Mouse (Mus musculus) embryonic facial prominence, embryonic 15.5 days (tissue): Measurements from ENCODE around the gene Myo18b. TPM values are rescaled to one million over a fixed set of nuclear protein-coding genes. Genes with fewer than 3 reads are reported as not detected.

Experiments
- ATAC-seq: fragments of 200-750 bp; cut with Nextera tagmentation; 2 replicates; pipeline ENCODE4 v1.8.0; 2017; ENCODE audit warnings: low read depth, moderate TSS enrichment; ENCODE audit not compliant: insufficient number of reproducible peaks, low FRiP score, low TSS enrichment
- H3K27ac ChIP-seq: fragments of 300-500 bp; sonication (generic); replicated peaks from 2 replicates; pipeline ENCODE4 v1.5.1; 2015; ENCODE audit warnings: mild to moderate bottlenecking, inconsistent platforms
- H3K27me3 ChIP-seq: fragments of 300-500 bp; sonication (generic); 2 replicates; pipeline ENCODE4 v1.6.1; 2015; ENCODE audit warnings: inconsistent platforms
- H3K36me3 ChIP-seq: fragments of 300-500 bp; sonication (generic); 2 replicates; pipeline ENCODE4 v1.6.1; 2015; ENCODE audit warnings: mild to moderate bottlenecking, inconsistent platforms
- H3K4me1 ChIP-seq: fragments of 300-500 bp; sonication (generic); 2 replicates; pipeline ENCODE4 v1.6.1; 2015; ENCODE audit warnings: inconsistent platforms
- H3K4me2 ChIP-seq: fragments of 300-500 bp; sonication (generic); replicated peaks from 2 replicates; pipeline ENCODE4 v1.6.1; 2015; ENCODE audit warnings: mild to moderate bottlenecking, inconsistent platforms
- H3K4me3 ChIP-seq: fragments of 300-500 bp; sonication (generic); replicated peaks from 2 replicates; pipeline ENCODE4 v1.5.1; 2015; ENCODE audit warnings: mild to moderate bottlenecking, inconsistent platforms
- H3K9ac ChIP-seq: fragments of 300-500 bp; sonication (generic); 2 replicates; pipeline ENCODE4 v1.6.1; 2015; ENCODE audit warnings: inconsistent platforms
- H3K9me3 ChIP-seq: fragments of 300-500 bp; sonication (generic); replicated peaks from 2 replicates; pipeline ENCODE4 v1.6.1; 2016; ENCODE audit warnings: inconsistent platforms
- WGBS: fragments of 180-500 bp; shearing (Covaris S2); methylation state at CpG from one replicate; pipeline ENCODE4 v1.1.7; 2015; 5-methylcytosine and 5-hydroxymethylcytosine counted together
- polyA plus RNA-seq: library from polyadenylated mRNA; unstranded; fragments of >200 nt; fragmentation: Nextera tagmentation; extraction: Ambion mirVana; gene quantifications from 2 replicates; pipeline ENCODE4 v1.2.1, GENCODE M21; 2015

The Myo18b gene
- polyA plus RNA-seq, 1 experiment from 2014 or later: 2.6 TPM

DNA sequence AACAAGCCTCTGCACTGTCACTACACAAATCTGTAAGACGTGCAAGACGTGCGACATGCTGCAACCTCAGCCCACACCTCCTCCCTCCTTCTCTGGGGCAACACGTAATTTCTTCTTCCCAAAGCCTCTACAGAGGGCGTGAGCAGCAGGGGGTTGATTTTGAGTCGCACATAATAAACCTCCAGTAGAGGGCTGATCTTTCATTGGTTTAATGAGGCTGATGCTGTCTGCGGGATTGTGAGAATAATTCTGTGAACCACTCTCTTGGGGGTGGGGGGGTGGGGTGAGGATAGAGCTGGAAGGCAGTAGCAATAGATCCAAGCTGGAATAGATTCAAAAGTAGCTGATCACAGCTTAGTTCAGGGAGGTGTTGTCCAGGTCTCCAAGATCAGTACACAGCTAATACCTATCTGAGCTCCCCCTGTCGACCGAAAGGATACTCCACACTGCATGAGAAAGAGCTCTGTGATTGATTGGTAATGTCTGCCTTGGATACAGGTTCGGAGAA lies 235.2 kb downstream of the Myo18b start:
- no peaks in the 10 kb centered on the region for H3K36me3 ChIP-seq
- no peak for ATAC-seq
- no peak overlapping the region for H3K9ac ChIP-seq
- WGBS: 28% methylated on average over 10 of the region's 10 CpGs
- H3K4me1 ChIP-seq: peaks cover 20% of the 10 kb centered on the region
- no peak overlapping the region for H3K4me2 ChIP-seq
- no peaks in the 10 kb centered on the region for H3K27me3 ChIP-seq
- no peaks in the 10 kb centered on the region for H3K9me3 ChIP-seq
- H3K27ac ChIP-seq: no peak overlapping the region
- H3K4me3 ChIP-seq: no peak overlapping the region

DNA sequence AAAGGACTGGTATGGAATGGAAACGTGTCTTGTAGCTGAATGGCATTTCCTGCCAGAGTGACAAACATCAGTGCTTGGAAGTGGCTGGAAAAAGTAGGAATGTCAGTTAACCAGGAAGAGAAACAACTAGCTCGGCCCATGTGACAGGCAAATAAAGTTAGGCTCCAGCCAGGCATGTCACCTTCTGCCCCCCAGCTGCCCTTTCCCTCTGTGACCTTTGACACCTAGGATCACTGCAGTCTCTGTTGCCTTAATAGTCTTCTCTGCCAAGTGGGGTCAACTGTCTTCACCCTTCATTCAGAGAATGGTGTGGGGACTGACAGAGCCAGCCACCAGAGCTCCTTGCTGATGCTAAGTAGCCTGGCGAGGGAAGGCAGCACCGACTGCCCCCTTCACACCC lies 236.9 kb downstream of the Myo18b start:
- Histone ChIP-seq H3K27ac (no peak overlapping the region), H3K4me1 (peaks cover 30% of the 10 kb centered on the region), H3K4me2 (no peak overlapping the region), H3K4me3 (no peak overlapping the region), H3K27me3 (peaks cover 11% of the 10 kb centered on the region), H3K9me3 (no peaks in the 10 kb centered on the region), H3K9ac (no peak overlapping the region), H3K36me3 (no peaks in the 10 kb centered on the region)
- WGBS: 22% methylated on average over 4 of the region's 4 CpGs
- no peak for ATAC-seq

DNA sequence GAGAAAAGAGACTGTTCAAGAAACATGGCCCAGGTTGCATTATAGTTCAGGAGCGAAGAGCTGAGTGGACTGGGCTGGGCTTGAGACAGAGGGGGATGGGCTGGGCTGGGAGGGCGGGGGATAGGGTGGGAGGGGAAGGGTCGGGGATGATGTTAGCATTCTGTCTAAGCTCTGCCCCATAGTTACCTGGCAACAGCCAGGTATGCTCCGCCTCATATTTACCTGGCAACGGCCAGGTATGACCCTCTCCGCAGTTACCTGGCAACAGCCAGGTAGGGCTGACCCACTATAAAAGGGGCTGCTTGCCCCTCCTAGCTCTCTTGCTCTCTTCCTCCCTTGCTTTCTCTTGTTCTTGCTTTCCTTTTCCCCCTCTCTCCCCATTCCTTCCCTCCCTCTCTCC lies 239.4 kb downstream of the Myo18b start:
- Histone ChIP-seq H3K9ac (no peak overlapping the region), H3K9me3 (no peaks in the 10 kb centered on the region), H3K4me1 (peaks cover 26% of the 10 kb centered on the region), H3K4me2 (no peak overlapping the region), H3K4me3 (no peak overlapping the region), H3K36me3 (no peaks in the 10 kb centered on the region), H3K27me3 (peaks cover 11% of the 10 kb centered on the region), H3K27ac (no peak overlapping the region)
- ATAC-seq: no peak
- 7% methylated on average over 6 of the region's 6 CpGs for WGBS

DNA sequence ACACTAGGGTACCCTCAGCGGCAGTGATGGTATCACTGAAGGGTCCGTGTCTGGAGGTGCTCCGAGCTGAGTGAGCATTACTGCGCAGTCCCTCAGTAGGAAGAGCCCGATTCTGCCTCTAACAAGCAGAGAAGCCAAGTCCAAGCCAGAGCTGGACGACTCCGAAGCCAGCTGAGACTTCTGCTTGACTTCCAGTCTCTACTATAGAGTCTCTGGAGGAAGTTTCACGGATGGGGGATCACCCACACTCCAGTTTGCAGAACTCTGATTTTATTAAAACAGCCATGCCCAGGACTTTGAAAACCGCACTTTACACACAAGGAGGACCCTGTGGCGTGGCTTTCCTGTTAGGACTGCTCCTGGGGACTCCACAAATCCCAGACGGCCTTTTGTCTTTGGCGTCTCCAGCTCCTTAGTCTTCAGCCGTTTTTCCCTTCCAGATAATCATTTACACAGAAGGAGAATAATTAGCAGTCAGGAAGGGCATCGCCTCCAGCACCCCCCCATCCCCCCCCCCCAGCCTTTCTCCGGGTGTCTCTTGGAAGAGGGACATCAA lies 240.1 kb downstream of the Myo18b start:
- Histone ChIP-seq H3K27me3 (peaks cover 11% of the 10 kb centered on the region), H3K4me3 (no peak overlapping the region), H3K27ac (no peak overlapping the region), H3K4me2 (peak overlapping the region; percentile 30), H3K36me3 (no peaks in the 10 kb centered on the region), H3K4me1 (peaks cover 26% of the 10 kb centered on the region), H3K9me3 (no peaks in the 10 kb centered on the region), H3K9ac (no peak overlapping the region)
- WGBS: 2% methylated on average over 14 of the region's 15 CpGs
- no peak for ATAC-seq

DNA sequence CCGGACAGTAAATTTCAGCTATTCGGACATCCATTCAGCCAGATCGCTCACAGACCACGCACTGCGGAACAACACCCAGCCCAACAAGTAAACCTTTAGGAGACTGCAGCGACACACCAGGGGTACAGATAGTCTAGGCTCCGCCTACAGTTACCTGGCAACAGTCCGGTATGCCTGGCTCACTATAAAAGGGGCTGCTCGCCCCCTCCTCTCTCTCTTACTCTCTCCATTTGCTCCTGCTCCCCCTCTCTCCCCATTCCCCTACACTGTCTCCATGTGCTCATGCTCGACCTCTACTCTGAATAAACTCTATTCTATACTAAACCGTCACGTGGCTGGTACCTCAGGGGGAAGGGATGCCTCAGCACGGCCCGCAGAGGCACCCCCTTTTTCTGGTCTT lies 240.6 kb downstream of the Myo18b start:
- peaks cover 24% of the 10 kb centered on the region for H3K4me1 ChIP-seq
- H3K9me3 ChIP-seq: no peaks in the 10 kb centered on the region
- H3K9ac ChIP-seq: no peak overlapping the region
- WGBS: 8% methylated on average over 14 of the region's 14 CpGs
- no peak for ATAC-seq
- no peak overlapping the region for H3K4me3 ChIP-seq
- H3K4me2 ChIP-seq: peak overlapping the region; percentile 30
- H3K36me3 ChIP-seq: no peaks in the 10 kb centered on the region
- H3K27me3 ChIP-seq: peaks cover 11% of the 10 kb centered on the region
- H3K27ac ChIP-seq: no peak overlapping the region

DNA sequence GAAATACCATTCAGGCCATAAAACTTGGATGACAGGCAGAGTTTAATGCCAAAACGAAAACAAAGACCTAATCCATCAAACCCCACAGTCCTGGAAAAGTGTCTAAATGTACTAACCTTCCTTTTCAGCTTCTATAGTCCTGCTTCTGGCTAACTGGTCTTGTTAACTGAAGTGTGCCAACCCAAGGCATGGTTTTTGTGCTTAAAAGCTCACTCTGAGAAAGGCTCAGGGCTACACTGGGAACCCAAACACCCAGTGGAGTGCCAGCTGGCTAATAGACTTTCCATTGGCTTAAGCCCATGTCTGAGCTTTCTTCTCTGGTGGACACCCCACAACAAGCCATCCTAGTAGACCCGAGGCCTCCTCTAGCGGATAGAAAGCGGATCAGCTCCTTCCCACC lies 244.1 kb downstream of the Myo18b start:
- Histone ChIP-seq H3K27ac (no peak overlapping the region), H3K4me2 (no peak overlapping the region), H3K4me1 (peaks cover 24% of the 10 kb centered on the region), H3K36me3 (no peaks in the 10 kb centered on the region), H3K9me3 (no peaks in the 10 kb centered on the region), H3K9ac (no peak overlapping the region), H3K27me3 (peaks cover 11% of the 10 kb centered on the region), H3K4me3 (no peak overlapping the region)
- 79% methylated on average over 4 of the region's 4 CpGs for WGBS
- ATAC-seq: no peak

DNA sequence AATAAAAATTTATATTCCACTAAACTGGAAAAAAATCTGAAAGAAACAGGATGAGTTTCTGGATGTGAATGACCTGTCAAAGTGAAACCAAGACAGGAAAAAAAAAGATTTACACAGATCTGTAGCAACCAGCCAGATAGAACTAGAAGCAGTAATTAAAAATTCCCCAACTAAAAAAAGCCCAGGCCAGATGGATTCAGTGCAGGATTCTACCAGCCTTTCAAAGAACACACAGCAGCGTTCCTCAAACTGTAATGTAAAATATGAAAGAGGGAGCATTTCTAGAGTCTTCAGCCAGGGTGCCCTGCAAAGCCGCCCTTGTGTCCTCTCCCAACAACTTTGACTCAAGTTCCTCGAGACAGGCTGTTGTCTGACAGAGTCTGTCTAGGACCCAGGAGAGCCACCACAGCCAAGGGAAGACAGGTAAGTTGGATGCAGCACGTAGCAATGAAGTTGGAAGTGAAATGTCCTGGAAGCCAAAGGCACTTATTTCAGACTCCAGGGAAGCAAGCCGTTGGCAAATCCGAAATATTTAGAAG lies 246.9 kb downstream of the Myo18b start:
- no peak overlapping the region for H3K4me3 ChIP-seq
- H3K27ac ChIP-seq: no peak overlapping the region
- no peak for ATAC-seq
- no peaks in the 10 kb centered on the region for H3K27me3 ChIP-seq
- H3K4me2 ChIP-seq: no peak overlapping the region
- no peaks in the 10 kb centered on the region for H3K36me3 ChIP-seq
- H3K9ac ChIP-seq: no peak overlapping the region
- 0 out of 2 replicates have a peak, but pooled peaks cover 7% of the 10 kb centered on the region for H3K4me1 ChIP-seq
- H3K9me3 ChIP-seq: no peaks in the 10 kb centered on the region
- WGBS: 70% methylated on average over 6 of the region's 6 CpGs

DNA sequence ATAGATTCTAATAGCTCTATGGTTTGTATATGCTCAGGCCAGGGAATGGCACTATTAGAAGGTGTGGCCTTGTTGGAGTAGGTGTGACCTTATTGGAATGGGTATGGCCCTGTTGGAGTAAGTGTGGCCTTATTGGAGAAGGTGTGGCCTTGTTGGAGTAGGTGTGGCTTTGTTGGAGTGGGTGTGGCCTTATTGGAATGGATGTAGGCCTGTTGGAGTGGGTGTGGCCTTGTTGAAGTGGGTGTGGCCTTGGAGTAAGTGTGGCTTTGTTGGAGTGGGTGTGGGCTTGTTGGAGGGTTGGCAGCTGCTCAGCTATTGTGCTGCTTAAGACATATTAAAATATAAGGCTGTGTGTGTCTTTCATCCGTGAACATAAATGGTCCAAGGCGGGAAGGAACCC lies 249.3 kb downstream of the Myo18b start:
- Histone ChIP-seq H3K9ac (no peak overlapping the region), H3K4me1 (peaks cover 4% of the 10 kb centered on the region; the same call in 1 of the 2 replicates), H3K36me3 (no peaks in the 10 kb centered on the region), H3K4me3 (no peak overlapping the region), H3K9me3 (no peaks in the 10 kb centered on the region), H3K27ac (no peak overlapping the region), H3K27me3 (0 out of 2 replicates have a peak, but pooled peaks cover 4% of the 10 kb centered on the region), H3K4me2 (no peak overlapping the region)
- ATAC-seq: no peak
- 78% methylated on average over 2 of the region's 2 CpGs for WGBS

DNA sequence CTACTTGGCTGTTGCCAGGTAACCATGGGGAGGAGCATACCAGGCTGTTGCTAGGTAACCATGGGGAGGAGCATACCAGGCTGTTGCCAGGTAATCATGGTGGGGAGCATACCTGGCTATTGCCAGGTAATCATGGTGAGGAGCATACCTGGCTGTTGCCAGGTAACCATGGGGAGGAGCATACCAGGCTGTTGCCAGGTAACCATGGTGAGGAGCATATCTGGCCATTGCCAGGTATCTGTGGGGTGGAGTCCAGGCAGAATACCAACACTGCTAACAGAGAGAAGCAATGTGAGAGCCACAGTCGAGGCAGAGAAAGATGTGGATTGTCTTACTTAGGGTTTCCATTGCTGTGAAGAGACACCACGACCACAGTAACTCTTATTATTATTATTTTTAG lies 250.6 kb downstream of the Myo18b start:
- Histone ChIP-seq H3K4me2 (no peak overlapping the region), H3K4me3 (no peak overlapping the region), H3K4me1 (peaks cover 12% of the 10 kb centered on the region; the same call in 1 of the 2 replicates), H3K9ac (no peak overlapping the region), H3K36me3 (no peaks in the 10 kb centered on the region), H3K9me3 (no peaks in the 10 kb centered on the region), H3K27me3 (peaks cover 11% of the 10 kb centered on the region; the same call in 1 of the 2 replicates), H3K27ac (no peak overlapping the region)
- ATAC-seq: no peak
- 85% methylated on average over 2 of the region's 2 CpGs for WGBS

DNA sequence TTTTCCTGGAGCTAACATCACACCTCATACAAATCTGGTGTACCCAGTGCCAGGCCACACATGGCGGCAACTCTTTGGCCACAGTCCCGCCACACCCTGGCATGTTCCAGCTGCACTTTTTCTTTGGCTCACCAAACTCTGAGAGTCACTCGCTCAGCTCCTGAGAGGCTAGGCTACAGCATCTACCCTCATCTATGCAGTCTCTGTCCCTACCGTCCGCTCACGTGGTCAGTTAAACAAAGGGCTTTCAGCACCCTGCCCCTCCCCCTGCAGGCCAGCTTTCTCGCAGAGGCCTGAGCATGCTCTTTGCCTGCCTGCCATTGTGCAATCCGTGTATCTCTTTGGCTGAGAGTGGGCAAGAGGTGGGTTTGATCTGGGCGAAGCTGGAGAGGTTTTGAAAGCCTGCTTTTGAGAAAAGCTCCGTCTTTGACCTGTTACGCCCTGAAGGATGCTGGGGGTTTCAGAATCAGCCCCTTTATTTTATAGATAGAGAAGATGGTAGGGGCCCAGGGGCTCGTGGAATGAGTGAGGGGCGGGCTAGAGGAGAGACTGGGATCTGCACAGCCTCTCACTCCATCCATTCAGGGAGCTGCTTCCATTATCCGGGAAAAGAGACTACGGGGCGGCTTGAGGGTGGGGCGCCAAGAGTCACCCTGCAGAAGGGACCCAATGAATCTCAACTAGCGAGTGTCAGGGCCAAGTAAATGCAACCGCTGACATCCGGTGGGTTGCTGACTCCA lies 252.5 kb downstream of the Myo18b start:
- ATAC-seq: no peak
- Histone ChIP-seq H3K9ac (no peak overlapping the region), H3K4me2 (no peak overlapping the region)

DNA sequence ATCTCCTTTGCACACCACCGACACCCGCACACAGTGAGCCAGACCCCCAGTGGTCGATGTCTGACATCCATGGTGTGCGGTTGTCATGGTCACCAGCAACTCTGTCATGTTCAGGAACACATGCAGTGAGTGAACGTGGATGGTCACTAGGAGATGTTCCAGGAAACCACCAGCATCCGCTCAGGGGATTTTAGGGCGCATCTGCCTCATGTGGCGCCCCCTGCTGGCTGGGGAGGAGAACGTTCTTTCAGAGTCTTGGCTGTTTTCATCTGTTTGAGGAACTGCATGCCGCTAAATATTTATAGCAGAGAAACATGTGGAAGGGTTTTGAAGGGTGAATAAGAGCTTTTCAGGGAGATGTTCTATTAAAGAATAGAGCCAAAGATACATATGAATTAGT lies 253.4 kb downstream of the Myo18b start:
- 58% methylated on average over 10 of the region's 10 CpGs for WGBS
- Histone ChIP-seq H3K27ac (no peak overlapping the region), H3K4me1 (peaks cover 12% of the 10 kb centered on the region; the same call in 1 of the 2 replicates), H3K27me3 (peaks cover 13% of the 10 kb centered on the region; the same call in 1 of the 2 replicates), H3K4me3 (no peak overlapping the region), H3K4me2 (no peak overlapping the region), H3K36me3 (no peaks in the 10 kb centered on the region), H3K9me3 (no peaks in the 10 kb centered on the region), H3K9ac (no peak overlapping the region)
- ATAC-seq: no peak

More for the DNA sequence above, 252.5 kb downstream of the Myo18b start:
- H3K4me1 ChIP-seq: peaks cover 12% of the 10 kb centered on the region; the same call in 1 of the 2 replicates
- H3K9me3 ChIP-seq: no peaks in the 10 kb centered on the region
- H3K27ac ChIP-seq: no peak overlapping the region
- no peak overlapping the region for H3K4me3 ChIP-seq
- H3K27me3 ChIP-seq: peaks cover 13% of the 10 kb centered on the region; the same call in 1 of the 2 replicates
- WGBS: 40% methylated on average over 20 of the region's 20 CpGs
- no peaks in the 10 kb centered on the region for H3K36me3 ChIP-seq
